In genomic region chr7:28631073-28631472, GRCm38 (mm10) we compare ENCODE assay signal across 11 mouse cellular contexts. TPM values are rescaled to one million over a fixed set of nuclear protein-coding genes. Genes with fewer than 3 reads are reported as not detected.
DNase-seq lines count a peak whose midpoint lies in the region; ATAC-seq lines count a peak whose summit lies in the region.
"Had no signal": no experiment of that assay in that cellular context is flagged by ENCODE, and none has a peak within 500 bp of the region (broad histone marks: within the 10 kb centered on the region; RNA-seq: fewer than 3 reads in every experiment).

Gene Acp7 (minus strand): TSS chr7:28631332.

- peak within 1 kb of the TSS; percentile 30 for H3K4me3 ChIP-seq in kidney, embryonic 16.5 days (ENCODE audit: low read length)
- H3K4me3 ChIP-seq in embryonic facial prominence, embryonic 10.5 days = peak within 1 kb of the TSS; percentile 48
- H3K4me3 ChIP-seq in hindbrain, embryonic 14.5 days (replicated peaks; ENCODE audit: low read length) = peak within 1 kb of the TSS; percentile 23
- H3K4me3 ChIP-seq in midbrain, embryonic 15.5 days = peak within 1 kb of the TSS; percentile 32

- no peaks in the 10 kb centered on the region for H3K4me1 ChIP-seq in kidney, embryonic 16.5 days (ENCODE audit: insufficient read depth, low read length)
- H3K4me1 ChIP-seq in embryonic facial prominence, embryonic 10.5 days = peaks cover 15% of the 10 kb centered on the region
- 0 out of 2 replicates have a peak, but pooled peaks cover 7% of the 10 kb centered on the region for H3K4me1 ChIP-seq in hindbrain, embryonic 14.5 days (replicated peaks; ENCODE audit: control insufficient read depth, insufficient read depth, low read length)
- peaks cover 15% of the 10 kb centered on the region for H3K4me1 ChIP-seq in midbrain, embryonic 15.5 days

- peak within 1 kb of the TSS; percentile 55 for H3K4me2 ChIP-seq in kidney, embryonic 16.5 days (replicated peaks; ENCODE audit: low read depth, low read length)
- H3K4me2 ChIP-seq in hindbrain, embryonic 14.5 days (replicated peaks) = peak within 1 kb of the TSS; percentile 48
- peak within 1 kb of the TSS; percentile 62 for H3K4me2 ChIP-seq in midbrain, embryonic 15.5 days

- no peak for DNase-seq in kidney, adult 8-10 months
- no peak for DNase-seq in embryonic facial prominence, embryonic 10.5 days (ENCODE audit: low spot score)
- no peak for DNase-seq in hindbrain, embryonic 14.5 days (ENCODE audit: low spot score)
- DNase-seq in embryo, embryonic 10 days (ENCODE audit: low spot score) = no peak

- no peaks in the 10 kb centered on the region for H3K36me3 ChIP-seq in kidney, embryonic 16.5 days (ENCODE audit: insufficient read depth, low read length)
- H3K36me3 ChIP-seq in embryonic facial prominence, embryonic 10.5 days (replicated peaks) = no peaks in the 10 kb centered on the region
- H3K36me3 ChIP-seq in hindbrain, embryonic 14.5 days (replicated peaks; ENCODE audit: control insufficient read depth, insufficient read depth) = no peaks in the 10 kb centered on the region
- H3K36me3 ChIP-seq in midbrain, embryonic 15.5 days (replicated peaks) = no peaks in the 10 kb centered on the region

- ATAC-seq in kidney, embryonic 16.5 days (ENCODE audit: low FRiP score, low TSS enrichment) = no peak
- no peak for ATAC-seq in hindbrain, embryonic 14.5 days (ENCODE audit: low FRiP score)
- ATAC-seq in midbrain, embryonic 15.5 days (replicated peaks) = no peak
- no peak for ATAC-seq in erythroblast, adult 5-6 weeks (replicated peaks; ENCODE audit: low FRiP score, poor library complexity, severe bottlenecking)
- no peak for ATAC-seq in inflammation-experienced regulatory T-cells, adult 6 months
- ATAC-seq: CD4-positive, CD25-positive, alpha-beta regulatory T cell, adult 4 months had no signal

- WGBS in kidney, embryonic 16.5 days = 26% methylated on average over 10 of the region's 10 CpGs
- 24% methylated on average over 10 of the region's 10 CpGs for WGBS in embryonic facial prominence, embryonic 10.5 days
- 28% methylated on average over 10 of the region's 10 CpGs for WGBS in hindbrain, embryonic 14.5 days
- WGBS in midbrain, embryonic 15.5 days = 37% methylated on average over 10 of the region's 10 CpGs

- H3K9ac ChIP-seq in kidney, embryonic 16.5 days (replicated peaks; ENCODE audit: low read length) = no peak within 1 kb of the TSS
- 0 out of 2 replicates have a peak within 1 kb of the TSS, but pooled peaks have one; percentile 26 for H3K9ac ChIP-seq in hindbrain, embryonic 14.5 days
- H3K9ac ChIP-seq in midbrain, embryonic 15.5 days = peak within 1 kb of the TSS; percentile 17; the same call in 1 of the 2 replicates

- no peaks in the 10 kb centered on the region for H3K9me3 ChIP-seq in kidney, embryonic 16.5 days (ENCODE audit: low read length)
- no peaks in the 10 kb centered on the region for H3K9me3 ChIP-seq in embryonic facial prominence, embryonic 10.5 days
- no peaks in the 10 kb centered on the region for H3K9me3 ChIP-seq in hindbrain, embryonic 14.5 days (ENCODE audit: control insufficient read depth, low read length)
- H3K9me3 ChIP-seq in midbrain, embryonic 15.5 days = no peaks in the 10 kb centered on the region

- H3K27ac ChIP-seq in kidney, embryonic 16.5 days (ENCODE audit: low read length) = no peak within 1 kb of the TSS
- no peak within 1 kb of the TSS for H3K27ac ChIP-seq in embryonic facial prominence, embryonic 10.5 days (replicated peaks)
- no peak within 1 kb of the TSS for H3K27ac ChIP-seq in hindbrain, embryonic 14.5 days
- no peak within 1 kb of the TSS for H3K27ac ChIP-seq in midbrain, embryonic 15.5 days

- H3K27me3 ChIP-seq in kidney, embryonic 16.5 days (ENCODE audit: insufficient read depth, low read length) = peaks cover 36% of the 10 kb centered on the region
- peaks cover 54% of the 10 kb centered on the region for H3K27me3 ChIP-seq in embryonic facial prominence, embryonic 10.5 days (replicated peaks; ENCODE audit: low read depth, poor library complexity, severe bottlenecking)
- peaks cover 31% of the 10 kb centered on the region for H3K27me3 ChIP-seq in hindbrain, embryonic 14.5 days (ENCODE audit: control insufficient read depth, insufficient read depth, low read length)
- peaks cover 26% of the 10 kb centered on the region for H3K27me3 ChIP-seq in midbrain, embryonic 15.5 days (replicated peaks)

RNA-seq across cellular contexts. Expression of gene Acp7, which starts in this region (rescaled TPM):
- not detected in 2 replicates for polyA plus RNA-seq in kidney, embryonic 16.5 days (2015; fragmentation: Nextera tagmentation; extraction: Ambion mirVana)
- not detected in 2 replicates for polyA plus RNA-seq in embryonic facial prominence, embryonic 10.5 days (2016; fragmentation: Nextera tagmentation; extraction: Ambion mirVana)
- 0.33 and 0.51 TPM in 2 replicates for polyA plus RNA-seq in hindbrain, embryonic 14.5 days (2014; fragmentation: Nextera tagmentation; extraction: Ambion mirVana)
- 0.40 TPM in 1 of 2 replicates, not detected in the other for polyA plus RNA-seq in midbrain, embryonic 15.5 days (2015; fragmentation: Nextera tagmentation; extraction: Ambion mirVana)
- not detected in 2 replicates for total RNA-seq in erythroblast, adult 5-6 weeks (2015; ENCODE audit: low replicate concordance)
- not detected in 2 replicates for total RNA-seq in erythroblast, adult 5-6 weeks (2017; ENCODE audit: low replicate concordance)
- polyA plus RNA-seq in inflammation-experienced regulatory T-cells, adult 6 months (2017; shearing (Covaris generic)) = not detected
- total RNA-seq: adrenal gland, adult 18-20 months had no signal
- polyA plus RNA-seq: CD4-positive, CD25-positive, alpha-beta regulatory T cell, adult 4 months; small intestine, adult 2 months had no signal
